Mouse (Mus musculus) liver, embryonic 13.5 days (tissue): ENCODE data around the gene Il20. TPM values are rescaled to one million over a fixed set of nuclear protein-coding genes. Genes with fewer than 3 reads are reported as not detected.

Source experiments
- ATAC-seq: fragments of 200-750 bp; cut with Nextera tagmentation; 2 replicates; pipeline ENCODE4 v1.8.0; 2017; ENCODE audit warnings: low read depth, mild to moderate bottlenecking, moderate number of reproducible peaks, moderate library complexity
- DNase-seq: peaks from one replicate; pipeline ENCODE4 v3.0.0; 2022
- H3K27ac ChIP-seq: fragments of 300-500 bp; sonication (generic); 2 replicates; pipeline ENCODE4 v1.5.1; 2015; ENCODE audit warnings: moderate library complexity, mild to moderate bottlenecking, inconsistent platforms
- H3K27me3 ChIP-seq: fragments of 300-500 bp; sonication (generic); 2 replicates; pipeline ENCODE4 v1.6.1; 2015; ENCODE audit warnings: mild to moderate bottlenecking, inconsistent platforms
- H3K36me3 ChIP-seq: fragments of 300-500 bp; sonication (generic); 2 replicates; pipeline ENCODE4 v1.6.1; 2015; ENCODE audit warnings: mild to moderate bottlenecking, inconsistent platforms
- H3K4me1 ChIP-seq: fragments of 300-500 bp; sonication (generic); replicated peaks from 2 replicates; pipeline ENCODE4 v1.6.1; 2015; ENCODE audit warnings: inconsistent platforms
- H3K4me2 ChIP-seq: fragments of 300-500 bp; sonication (generic); 2 replicates; pipeline ENCODE4 v1.6.1; 2015; ENCODE audit warnings: inconsistent platforms, mild to moderate bottlenecking, moderate library complexity
- H3K4me3 ChIP-seq: fragments of 300-500 bp; sonication (generic); replicated peaks from 2 replicates; pipeline ENCODE4 v1.5.1; 2015; ENCODE audit warnings: mild to moderate bottlenecking, inconsistent platforms
- H3K9ac ChIP-seq: fragments of 300-500 bp; sonication (generic); 2 replicates; pipeline ENCODE4 v1.6.1; 2015; ENCODE audit warnings: mild to moderate bottlenecking, inconsistent platforms
- H3K9me3 ChIP-seq: fragments of 300-500 bp; sonication (generic); replicated peaks from 2 replicates; pipeline ENCODE4 v1.6.1; 2016; ENCODE audit warnings: inconsistent platforms
- WGBS: fragments of 180-500 bp; shearing (Covaris S2); methylation state at CpG from one replicate; pipeline ENCODE4 v1.1.7; 2015; ENCODE audit not compliant: insufficient replicate concordance; 5-methylcytosine and 5-hydroxymethylcytosine counted together
- polyA plus RNA-seq: library from polyadenylated mRNA; unstranded; fragments of >200 nt; fragmentation: Nextera tagmentation; extraction: Ambion mirVana; gene quantifications from 2 replicates; pipeline ENCODE4 v1.2.1, GENCODE M21; 2015

Il20 gene
- not detected in 2 replicates for polyA plus RNA-seq

- DNase-seq (no peak), ATAC-seq (no peak)
- Histone ChIP-seq H3K4me2 (no peak within 1 kb of the TSS), H3K4me1 (no peaks in the 10 kb centered on the region), H3K9ac (no peak within 1 kb of the TSS), H3K36me3 (no peaks in the 10 kb centered on the region), H3K27me3 (no peaks in the 10 kb centered on the region), H3K4me3 (no peak within 1 kb of the TSS), H3K9me3 (no peaks in the 10 kb centered on the region), H3K27ac (no peak within 1 kb of the TSS)
- 74% methylated on average over 12 of the region's 12 CpGs for WGBS
These were observed at the start of gene Il20 for GRCm38 (mm10) chr1:130911401-130912010. Il20 (minus strand) TSS chr1:130911451.

- no peak for ATAC-seq
- H3K27me3 ChIP-seq, result no peaks in the 10 kb centered on the region
- no peaks in the 10 kb centered on the region for H3K9me3 ChIP-seq
- H3K4me3 ChIP-seq, result no peak overlapping the region
- no peak for DNase-seq
- no peak overlapping the region for H3K4me2 ChIP-seq
- no peak overlapping the region for H3K9ac ChIP-seq
- no peak overlapping the region for H3K27ac ChIP-seq
- no peaks in the 10 kb centered on the region for H3K4me1 ChIP-seq
- 55% methylated on average over 6 of the region's 6 CpGs for WGBS
- H3K36me3 ChIP-seq, result no peaks in the 10 kb centered on the region
These were observed 35.7 kb upstream of the Il20 start for GRCm38 (mm10) chr1:130946920-130947319.

- no peak overlapping the region for H3K4me2 ChIP-seq
- no peaks in the 10 kb centered on the region for H3K9me3 ChIP-seq
- H3K27me3 ChIP-seq, result no peaks in the 10 kb centered on the region
- no peak for DNase-seq
- H3K27ac ChIP-seq, result no peak overlapping the region
- ATAC-seq, result no peak
- H3K4me3 ChIP-seq, result no peak overlapping the region
- no peaks in the 10 kb centered on the region for H3K36me3 ChIP-seq
- WGBS, result 62% methylated on average over 3 of the region's 3 CpGs
- no peak overlapping the region for H3K9ac ChIP-seq
- H3K4me1 ChIP-seq, result no peaks in the 10 kb centered on the region
These were observed 30.6 kb upstream of the Il20 start for GRCm38 (mm10) chr1:130941801-130942200.

- ATAC-seq, result no peak
- Histone ChIP-seq H3K9ac (no peak within 1 kb of the TSS), H3K4me2 (no peak within 1 kb of the TSS), H3K4me3 (no peak within 1 kb of the TSS), H3K4me1 (no peaks in the 10 kb centered on the region), H3K27ac (no peak within 1 kb of the TSS), H3K9me3 (no peaks in the 10 kb centered on the region), H3K27me3 (no peaks in the 10 kb centered on the region), H3K36me3 (no peaks in the 10 kb centered on the region)
- WGBS, result 52% methylated on average over 4 of the region's 4 CpGs
- no peak for DNase-seq
These were observed 28.9 kb upstream of the Il20 start, which contains the start of gene Il19 for GRCm38 (mm10) chr1:130940065-130940687. Il19 (minus strand) TSS chr1:130940115.

GRCm38 (mm10) chr1:130938192-130938591 lies 26.9 kb upstream of the Il20 start:
- no peak overlapping the region for H3K9ac ChIP-seq
- no peak for ATAC-seq
- no peak for DNase-seq
- H3K9me3 ChIP-seq, result no peaks in the 10 kb centered on the region
- no peaks in the 10 kb centered on the region for H3K36me3 ChIP-seq
- no peak overlapping the region for H3K4me3 ChIP-seq
- no peaks in the 10 kb centered on the region for H3K4me1 ChIP-seq
- H3K4me2 ChIP-seq, result no peak overlapping the region
- no peaks in the 10 kb centered on the region for H3K27me3 ChIP-seq
- H3K27ac ChIP-seq, result no peak overlapping the region
- WGBS, result 74% methylated on average over 7 of the region's 7 CpGs

- ATAC-seq, result no peak
- Histone ChIP-seq H3K4me2 (no peak overlapping the region), H3K4me1 (no peaks in the 10 kb centered on the region), H3K27ac (no peak overlapping the region), H3K4me3 (no peak overlapping the region), H3K27me3 (no peaks in the 10 kb centered on the region), H3K9ac (no peak overlapping the region), H3K36me3 (no peaks in the 10 kb centered on the region), H3K9me3 (no peaks in the 10 kb centered on the region)
- 81% methylated on average over 4 of the region's 4 CpGs for WGBS
- DNase-seq, result no peak
These were observed 25.9 kb upstream of the Il20 start for GRCm38 (mm10) chr1:130937170-130937569.

DNA sequence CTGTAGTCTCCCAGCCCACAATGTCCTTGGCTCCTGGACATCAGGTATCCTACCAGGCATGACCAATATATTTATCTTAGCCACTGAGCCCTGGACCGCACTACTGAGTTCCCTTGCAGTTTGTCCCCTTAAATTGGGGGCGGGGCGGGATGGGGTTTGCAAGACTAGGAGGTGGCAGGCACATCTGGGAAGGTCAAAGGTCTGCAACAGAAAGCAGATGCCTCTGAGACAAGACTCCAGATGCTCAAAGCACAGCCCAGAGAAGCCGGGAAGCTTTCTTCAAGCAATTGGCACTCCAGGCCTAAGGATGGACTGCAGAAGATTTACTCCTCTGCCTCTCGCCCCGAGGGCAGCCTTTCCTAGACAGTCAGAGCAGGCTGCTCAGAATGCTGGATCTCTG lies 25.1 kb upstream of the Il20 start:
- ATAC-seq (no peak), DNase-seq (no peak)
- no peak overlapping the region for H3K4me3 ChIP-seq
- no peaks in the 10 kb centered on the region for H3K4me1 ChIP-seq
- H3K36me3 ChIP-seq, result no peaks in the 10 kb centered on the region
- no peak overlapping the region for H3K9ac ChIP-seq
- H3K9me3 ChIP-seq, result no peaks in the 10 kb centered on the region
- no peak overlapping the region for H3K27ac ChIP-seq
- H3K4me2 ChIP-seq, result no peak overlapping the region
- WGBS, result 61% methylated on average over 6 of the region's 6 CpGs
- no peaks in the 10 kb centered on the region for H3K27me3 ChIP-seq

DNA sequence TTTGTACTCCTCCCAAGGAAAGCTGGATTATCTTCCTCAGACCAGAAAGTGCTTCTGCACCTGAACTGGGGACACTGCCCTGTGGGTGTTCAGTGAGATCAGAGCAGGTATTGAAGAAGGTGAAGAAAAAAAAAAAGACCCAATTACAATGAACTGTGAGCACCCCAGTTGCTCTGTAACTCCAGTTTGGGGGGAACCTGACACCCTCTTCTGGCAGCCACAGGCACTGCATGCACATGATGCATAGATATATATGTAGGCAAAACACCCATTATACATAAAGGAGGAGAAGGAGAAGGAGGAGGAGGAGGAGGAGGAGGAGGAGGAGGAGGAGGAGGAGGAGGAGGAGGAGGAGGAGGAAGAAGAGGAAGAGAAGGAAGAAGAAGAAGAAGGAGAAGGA lies 15.2 kb upstream of the Il20 start:
- no peak for ATAC-seq
- Histone ChIP-seq H3K36me3 (no peaks in the 10 kb centered on the region), H3K4me2 (no peak overlapping the region), H3K4me3 (no peak overlapping the region), H3K4me1 (no peaks in the 10 kb centered on the region), H3K27me3 (no peaks in the 10 kb centered on the region), H3K9me3 (no peaks in the 10 kb centered on the region), H3K9ac (no peak overlapping the region), H3K27ac (no peak overlapping the region)
- DNase-seq, result no peak

GRCm38 (mm10) chr1:130918323-130918980 lies 7.2 kb upstream of the Il20 start:
- Histone ChIP-seq H3K27me3 (no peaks in the 10 kb centered on the region), H3K4me1 (no peaks in the 10 kb centered on the region), H3K4me3 (no peak overlapping the region), H3K4me2 (no peak overlapping the region), H3K27ac (no peak overlapping the region), H3K9ac (no peak overlapping the region), H3K9me3 (no peaks in the 10 kb centered on the region), H3K36me3 (no peaks in the 10 kb centered on the region)
- DNase-seq (no peak), ATAC-seq (no peak)
- WGBS, result 7% methylated on average over 1 of the region's 1 CpGs

DNA sequence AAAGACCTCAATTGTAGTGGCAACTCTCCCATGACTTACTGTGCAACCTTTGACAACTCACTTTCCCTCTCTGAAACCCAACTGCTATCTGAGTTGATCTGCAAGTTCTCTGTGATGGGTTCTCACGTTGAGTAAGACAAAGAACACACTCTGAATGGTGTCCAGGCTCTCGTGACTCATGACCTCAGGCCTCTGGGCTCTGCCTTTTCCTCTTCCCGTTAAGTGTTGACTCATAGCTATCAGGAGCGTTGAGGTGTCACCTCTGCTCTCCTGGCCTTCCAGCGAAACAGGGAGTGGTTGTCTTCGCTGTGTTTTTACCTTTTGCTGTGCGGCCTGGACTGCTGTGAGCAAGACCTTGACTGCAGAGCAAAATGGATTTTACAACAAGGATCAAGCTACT lies 8.7 kb downstream of the Il20 start:
- H3K9ac ChIP-seq, result no peak overlapping the region
- no peaks in the 10 kb centered on the region for H3K27me3 ChIP-seq
- no peak overlapping the region for H3K27ac ChIP-seq
- H3K9me3 ChIP-seq, result no peaks in the 10 kb centered on the region
- H3K36me3 ChIP-seq, result no peaks in the 10 kb centered on the region
- no peak overlapping the region for H3K4me3 ChIP-seq
- DNase-seq (no peak), ATAC-seq (no peak)
- no peak overlapping the region for H3K4me2 ChIP-seq
- 56% methylated on average over 7 of the region's 7 CpGs for WGBS
- H3K4me1 ChIP-seq, result no peaks in the 10 kb centered on the region

GRCm38 (mm10) chr1:130894468-130894867 lies 16.8 kb downstream of the Il20 start:
- no peaks in the 10 kb centered on the region for H3K27me3 ChIP-seq
- H3K27ac ChIP-seq, result no peak overlapping the region
- no peak overlapping the region for H3K4me3 ChIP-seq
- ATAC-seq, result no peak
- H3K4me1 ChIP-seq, result no peaks in the 10 kb centered on the region
- DNase-seq, result no peak
- H3K36me3 ChIP-seq, result no peaks in the 10 kb centered on the region
- no peaks in the 10 kb centered on the region for H3K9me3 ChIP-seq
- 56% methylated on average over 6 of the region's 6 CpGs for WGBS
- no peak overlapping the region for H3K4me2 ChIP-seq
- no peak overlapping the region for H3K9ac ChIP-seq
